Mouse (Mus musculus) E14TG2a.4 (cell line): ENCODE measurements at regions not wholly inside any gene's neighbourhood (a gene's known extent, or its start where the extent isn't known, plus 50 kb on each side); places are given as distances from the start of the nearest gene placed in this dataset.
A peak's percentile ranks its signal among the peaks of the same experiment; 100 is the strongest.

ENCODE experiments used
- CTCF ChIP-seq: conservative IDR thresholded peaks from 2 replicates; pipeline ENCODE4 v1.5.1; 2014; ENCODE audit warnings: low read length
- NANOG ChIP-seq: IDR thresholded peaks from 2 replicates; pipeline ENCODE4 v1.6.1; 2014; ENCODE audit warnings: borderline replicate concordance, low read length, mixed read lengths
- POU5F1 ChIP-seq: IDR thresholded peaks from 2 replicates; pipeline ENCODE4 v1.6.1; 2014; ENCODE audit warnings: low read length, borderline replicate concordance

GRCm38 (mm10) chr8:52455617-52456016 lies 1055.9 kb upstream of the Aga start:
- TF ChIP-seq CTCF (no peak), NANOG (peak; percentile 61), POU5F1 (no peak)
